15 mouse cellular contexts compared by ENCODE assay signal in the genomic region with DNA sequence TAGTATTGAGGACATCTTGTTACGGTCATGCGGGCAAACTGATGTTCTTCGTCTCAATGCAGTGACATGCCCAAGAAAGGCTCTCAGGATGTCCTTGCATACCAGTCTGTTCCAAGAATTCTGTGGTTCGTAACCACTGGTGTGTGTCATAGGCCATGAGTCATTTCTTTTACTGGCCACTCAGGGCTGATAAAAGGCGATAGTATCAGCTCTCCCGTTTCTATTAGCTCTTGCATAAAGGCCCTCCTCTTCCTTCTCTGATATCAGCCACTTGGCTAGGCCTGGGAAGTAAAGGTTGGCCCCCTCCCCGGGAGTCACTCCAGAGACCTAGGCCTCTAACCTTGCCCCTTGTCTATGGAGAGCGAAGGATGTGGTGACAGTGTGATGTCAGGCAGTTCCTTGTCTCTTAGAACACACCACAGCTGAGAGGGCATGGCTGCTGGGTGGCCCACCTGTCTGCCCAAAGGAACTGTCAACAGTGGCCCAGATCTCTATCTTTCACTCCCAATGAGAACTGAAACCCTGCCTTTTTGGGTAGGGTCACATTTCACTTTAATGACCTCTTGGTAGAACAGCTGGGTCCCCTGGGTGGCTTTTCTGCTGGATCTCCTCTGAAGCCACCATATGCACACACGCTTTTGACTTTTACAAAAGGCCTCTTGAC. TPM values are rescaled to one million over a fixed set of nuclear protein-coding genes. Genes with fewer than 3 reads are reported as not detected.
DNase-seq lines count a peak whose midpoint lies in the region; ATAC-seq and TF ChIP-seq lines count a peak whose summit lies in the region.
"Had no signal": no experiment of that assay in that cellular context is flagged by ENCODE, and none has a peak within 500 bp of the region (broad histone marks: within the 10 kb centered on the region; RNA-seq: fewer than 3 reads in every experiment).

No protein-coding gene starts in this region.

- H3K4me3 ChIP-seq in liver, postnatal 0 days (ENCODE audit: low read depth, low read length): no peak overlapping the region
- no peak overlapping the region for H3K4me3 ChIP-seq in liver, embryonic 12.5 days
- no peak overlapping the region for H3K4me3 ChIP-seq in embryonic fibroblast, embryonic 13.5 days (ENCODE audit: insufficient read depth, low read length)
- no peak overlapping the region for H3K4me3 ChIP-seq in kidney, embryonic 14.5 days (ENCODE audit: low read length)
- no peak overlapping the region for H3K4me3 ChIP-seq in forebrain, embryonic 10.5 days
- H3K4me3 ChIP-seq: embryonic facial prominence, embryonic 13.5 days; heart, adult 2 months; midbrain, embryonic 10.5 days; neural tube, embryonic 12.5 days had no signal

- DNase-seq in liver, postnatal 0 days: no peak
- DNase-seq in urinary bladder, postnatal 36 days (ENCODE audit: low spot score in 2 of 2): peak; percentile 53 to 57
- DNase-seq in urinary bladder, postnatal 4 days (ENCODE audit: low spot score in 2 of 2): no peak
- DNase-seq in frontal cortex, postnatal 10 days (ENCODE audit: low spot score in 2 of 2): no peak
- no peak for DNase-seq in forebrain, embryonic 10.5 days (ENCODE audit: extremely low spot score, low spot score)
- DNase-seq: cerebellum, adult 9-11 months; heart, adult 2 months; right cerebral cortex, adult 18-20 months had no signal

- H3K27ac ChIP-seq in liver, postnatal 0 days (ENCODE audit: low read depth): peak overlapping the region; percentile 51; the same call in 1 of the 2 replicates
- no peak overlapping the region for H3K27ac ChIP-seq in liver, embryonic 12.5 days
- H3K27ac ChIP-seq in embryonic fibroblast, embryonic 13.5 days (ENCODE audit: insufficient read depth, low read length): peak overlapping the region; percentile 86
- H3K27ac ChIP-seq in kidney, embryonic 14.5 days (ENCODE audit: low read depth, low read length): no peak overlapping the region
- no peak overlapping the region for H3K27ac ChIP-seq in forebrain, embryonic 10.5 days
- H3K27ac ChIP-seq: embryonic facial prominence, embryonic 13.5 days; heart, adult 2 months; hindbrain, embryonic 14.5 days; midbrain, embryonic 10.5 days; neural tube, embryonic 12.5 days had no signal

- no peaks in the 10 kb centered on the region for H3K27me3 ChIP-seq in liver, postnatal 0 days (ENCODE audit: insufficient read depth, low read length)
- peaks cover 27% of the 10 kb centered on the region for H3K27me3 ChIP-seq in liver, embryonic 12.5 days (replicated peaks)
- no peaks in the 10 kb centered on the region for H3K27me3 ChIP-seq in kidney, embryonic 14.5 days (ENCODE audit: control insufficient read depth, insufficient read depth, low read length)
- H3K27me3 ChIP-seq in forebrain, embryonic 10.5 days (ENCODE audit: poor library complexity, severe bottlenecking): no peaks in the 10 kb centered on the region
- H3K27me3 ChIP-seq: embryonic facial prominence, embryonic 13.5 days; neural tube, embryonic 12.5 days had no signal

- TF ChIP-seq EP300 in liver, postnatal 0 days (IDR thresholded peaks at IDR 0.05; ENCODE audit: low read depth): peak; percentile 47; the same call in 1 of the 2 replicates

- H3K9me3 ChIP-seq in liver, postnatal 0 days (ENCODE audit: low read length): no peaks in the 10 kb centered on the region
- H3K9me3 ChIP-seq in liver, embryonic 12.5 days (replicated peaks): no peaks in the 10 kb centered on the region
- no peaks in the 10 kb centered on the region for H3K9me3 ChIP-seq in kidney, embryonic 14.5 days (ENCODE audit: control insufficient read depth, low read length)
- no peaks in the 10 kb centered on the region for H3K9me3 ChIP-seq in forebrain, embryonic 10.5 days
- H3K9me3 ChIP-seq: embryonic facial prominence, embryonic 13.5 days; midbrain, embryonic 10.5 days; neural tube, embryonic 12.5 days had no signal

- TF ChIP-seq POLR2A in embryonic fibroblast, embryonic 13.5 days (IDR thresholded peaks at IDR 0.05; ENCODE audit: low read depth, low read length): no peak

- H3K4me2 ChIP-seq in liver, postnatal 0 days (ENCODE audit: low read depth, low read length): no peak overlapping the region
- H3K4me2 ChIP-seq in liver, embryonic 12.5 days: no peak overlapping the region
- no peak overlapping the region for H3K4me2 ChIP-seq in kidney, embryonic 14.5 days (replicated peaks; ENCODE audit: low read depth, low read length)
- H3K4me2 ChIP-seq: embryonic facial prominence, embryonic 13.5 days; hindbrain, embryonic 14.5 days; neural tube, embryonic 12.5 days had no signal

- peaks cover 6% of the 10 kb centered on the region for H3K4me1 ChIP-seq in liver, postnatal 0 days (ENCODE audit: insufficient read depth)
- H3K4me1 ChIP-seq in liver, embryonic 12.5 days: peaks cover 11% of the 10 kb centered on the region
- H3K4me1 ChIP-seq in embryonic fibroblast, embryonic 13.5 days (ENCODE audit: control insufficient read depth, insufficient read depth, low read length): peaks cover 4% of the 10 kb centered on the region; the same call in 1 of the 2 replicates
- no peaks in the 10 kb centered on the region for H3K4me1 ChIP-seq in kidney, embryonic 14.5 days (ENCODE audit: control insufficient read depth, insufficient read depth, low read length)
- peaks cover 11% of the 10 kb centered on the region for H3K4me1 ChIP-seq in forebrain, embryonic 10.5 days
- H3K4me1 ChIP-seq: neural tube, embryonic 12.5 days had no signal

- no peak for TF ChIP-seq CTCF in liver, postnatal 0 days (IDR thresholded peaks at IDR 0.05; ENCODE audit: low read depth)
- no peak for TF ChIP-seq CTCF in embryonic fibroblast, embryonic 13.5 days (IDR thresholded peaks at IDR 0.05; ENCODE audit: borderline replicate concordance, insufficient read depth, low read length)

- peaks cover 25% of the 10 kb centered on the region for H3K36me3 ChIP-seq in liver, postnatal 0 days (replicated peaks; ENCODE audit: insufficient read depth, low read length)
- H3K36me3 ChIP-seq in liver, embryonic 12.5 days: peaks cover 3% of the 10 kb centered on the region; the same call in 1 of the 2 replicates
- 0 out of 2 replicates have a peak, but pooled peaks cover 3% of the 10 kb centered on the region for H3K36me3 ChIP-seq in kidney, embryonic 14.5 days (ENCODE audit: control insufficient read depth, insufficient read depth, low read length)
- H3K36me3 ChIP-seq in forebrain, embryonic 10.5 days (replicated peaks): 0 out of 2 replicates have a peak, but pooled peaks cover 5% of the 10 kb centered on the region
- H3K36me3 ChIP-seq: midbrain, embryonic 10.5 days; neural tube, embryonic 12.5 days had no signal

- no peak overlapping the region for H3K9ac ChIP-seq in liver, postnatal 0 days (replicated peaks)
- no peak overlapping the region for H3K9ac ChIP-seq in liver, embryonic 12.5 days
- H3K9ac ChIP-seq in kidney, embryonic 14.5 days (ENCODE audit: low read depth, low read length): no peak overlapping the region
- H3K9ac ChIP-seq: embryonic facial prominence, embryonic 13.5 days; hindbrain, embryonic 14.5 days; neural tube, embryonic 12.5 days had no signal

- 53% methylated on average over 9 of the region's 9 CpGs for WGBS in liver, postnatal 0 days (ENCODE audit: insufficient replicate concordance)
- WGBS in liver, embryonic 12.5 days (ENCODE audit: insufficient replicate concordance): 40% methylated on average over 9 of the region's 9 CpGs
- WGBS in kidney, embryonic 14.5 days: 62% methylated on average over 9 of the region's 9 CpGs
- WGBS in forebrain, embryonic 10.5 days: 91% methylated on average over 9 of the region's 9 CpGs

- peak; percentile 16 for ATAC-seq in liver, postnatal 0 days
- no peak for ATAC-seq in liver, embryonic 12.5 days
- no peak for ATAC-seq in kidney, embryonic 14.5 days (ENCODE audit: low FRiP score, low TSS enrichment)

RNA-seq across cellular contexts. Expression of a gene that starts 4.3 kb away (rescaled TPM):
- polyA plus RNA-seq in liver, postnatal 0 days (2015; fragmentation: Nextera tagmentation; extraction: Ambion mirVana): 2.1 and 2.2 TPM in 2 replicates
- 5.8 and 6.5 TPM in 2 replicates for polyA plus RNA-seq in liver, embryonic 12.5 days (2016; fragmentation: Nextera tagmentation; extraction: Ambion mirVana)
- 47.6 and 55.1 TPM in 2 replicates for polyA plus RNA-seq in embryonic fibroblast, embryonic 13.5 days (2011; ENCODE audit: insufficient read length, low read depth, missing spikeins)
- 11.9 and 17.2 TPM in 2 replicates for polyA plus RNA-seq in kidney, embryonic 14.5 days (2014; fragmentation: Nextera tagmentation; extraction: Ambion mirVana)
- 17.0 and 17.8 TPM in 2 replicates for polyA plus RNA-seq in forebrain, embryonic 10.5 days (2016; fragmentation: Nextera tagmentation; extraction: Ambion mirVana)

RNA-seq across cellular contexts. Expression of a gene that starts 12.2 kb away (rescaled TPM):
- 16.3 and 16.8 TPM in 2 replicates for polyA plus RNA-seq in liver, postnatal 0 days (2015; fragmentation: Nextera tagmentation; extraction: Ambion mirVana)
- 10.3 and 11.4 TPM in 2 replicates for polyA plus RNA-seq in liver, embryonic 12.5 days (2016; fragmentation: Nextera tagmentation; extraction: Ambion mirVana)
- 7.5 and 7.9 TPM in 2 replicates for polyA plus RNA-seq in embryonic fibroblast, embryonic 13.5 days (2011; ENCODE audit: insufficient read length, low read depth, missing spikeins)
- polyA plus RNA-seq in kidney, embryonic 14.5 days (2014; fragmentation: Nextera tagmentation; extraction: Ambion mirVana): 10.7 and 11.4 TPM in 2 replicates
- polyA plus RNA-seq in forebrain, embryonic 10.5 days (2016; fragmentation: Nextera tagmentation; extraction: Ambion mirVana): 7.2 and 9.2 TPM in 2 replicates

RNA-seq across cellular contexts. Expression of a gene that starts 29.7 kb away (rescaled TPM):
- 17.7 and 18.0 TPM in 2 replicates for polyA plus RNA-seq in liver, postnatal 0 days (2015; fragmentation: Nextera tagmentation; extraction: Ambion mirVana)
- 5.6 and 5.9 TPM in 2 replicates for polyA plus RNA-seq in liver, embryonic 12.5 days (2016; fragmentation: Nextera tagmentation; extraction: Ambion mirVana)
- polyA plus RNA-seq in embryonic fibroblast, embryonic 13.5 days (2011; ENCODE audit: insufficient read length, low read depth, missing spikeins): 71.5 and 83.7 TPM in 2 replicates
- 11.3 and 13.6 TPM in 2 replicates for polyA plus RNA-seq in kidney, embryonic 14.5 days (2014; fragmentation: Nextera tagmentation; extraction: Ambion mirVana)
- 3.3 and 3.9 TPM in 2 replicates for polyA plus RNA-seq in forebrain, embryonic 10.5 days (2016; fragmentation: Nextera tagmentation; extraction: Ambion mirVana)

RNA-seq across cellular contexts. Expression of a gene that starts 32.6 kb away (rescaled TPM):
- 3.1 TPM in 2 replicates for polyA plus RNA-seq in liver, postnatal 0 days (2015; fragmentation: Nextera tagmentation; extraction: Ambion mirVana)
- 5.1 and 6.8 TPM in 2 replicates for polyA plus RNA-seq in liver, embryonic 12.5 days (2016; fragmentation: Nextera tagmentation; extraction: Ambion mirVana)
- 12.2 and 15.4 TPM in 2 replicates for polyA plus RNA-seq in embryonic fibroblast, embryonic 13.5 days (2011; ENCODE audit: insufficient read length, low read depth, missing spikeins)
- 19.9 and 22.4 TPM in 2 replicates for polyA plus RNA-seq in kidney, embryonic 14.5 days (2014; fragmentation: Nextera tagmentation; extraction: Ambion mirVana)
- 25.2 and 27.9 TPM in 2 replicates for polyA plus RNA-seq in forebrain, embryonic 10.5 days (2016; fragmentation: Nextera tagmentation; extraction: Ambion mirVana)

RNA-seq across cellular contexts. Expression of a gene that starts 34.7 kb away (rescaled TPM):
- polyA plus RNA-seq in liver, postnatal 0 days (2015; fragmentation: Nextera tagmentation; extraction: Ambion mirVana): 4.9 and 7.2 TPM in 2 replicates
- 17.1 and 17.3 TPM in 2 replicates for polyA plus RNA-seq in liver, embryonic 12.5 days (2016; fragmentation: Nextera tagmentation; extraction: Ambion mirVana)
- 34.4 and 46.6 TPM in 2 replicates for polyA plus RNA-seq in embryonic fibroblast, embryonic 13.5 days (2011; ENCODE audit: insufficient read length, low read depth, missing spikeins)
- polyA plus RNA-seq in kidney, embryonic 14.5 days (2014; fragmentation: Nextera tagmentation; extraction: Ambion mirVana): 17.8 and 27.8 TPM in 2 replicates
- 42.0 and 44.0 TPM in 2 replicates for polyA plus RNA-seq in forebrain, embryonic 10.5 days (2016; fragmentation: Nextera tagmentation; extraction: Ambion mirVana)

Comparison
In these comparisons a context has a peak if more than half of its experiments do, and no peak if none do; other contexts are left out.
1. DNase-seq: peak in urinary bladder, postnatal 36 days (2 of 2); none in liver, postnatal 0 days (single experiment), urinary bladder, postnatal 4 days (0 of 2), frontal cortex, postnatal 10 days (0 of 2) and forebrain, embryonic 10.5 days (single experiment).
2. H3K27ac ChIP-seq: peak in liver, postnatal 0 days (single experiment) and embryonic fibroblast, embryonic 13.5 days (single experiment); none in liver, embryonic 12.5 days (single experiment), kidney, embryonic 14.5 days (single experiment) and forebrain, embryonic 10.5 days (single experiment).